Mouse (Mus musculus) bone marrow macrophage, adult 2 months (primary cell): ENCODE results near the gene Fam219a.

ENCODE experiments used
- CTCF ChIP-seq: IDR thresholded peaks from 2 replicates; pipeline ENCODE4 v1.5.1; 2012; ENCODE audit warnings: low read depth, mild to moderate bottlenecking, low read length, moderate library complexity
- POLR2A ChIP-seq: IDR thresholded peaks from 2 replicates; pipeline ENCODE4 v1.6.1; 2012; ENCODE audit warnings: mild to moderate bottlenecking, low read depth, low read length, borderline replicate concordance

- TF ChIP-seq CTCF = no peak
- no peak for TF ChIP-seq POLR2A
Observed at GRCm38 (mm10) chr4:41517233-41517632, 52.1 kb downstream of the Fam219a start, which contains the start of gene 1110017D15Rik.
